ENCODE assay signal across 9 mouse cellular contexts in the genomic region with DNA sequence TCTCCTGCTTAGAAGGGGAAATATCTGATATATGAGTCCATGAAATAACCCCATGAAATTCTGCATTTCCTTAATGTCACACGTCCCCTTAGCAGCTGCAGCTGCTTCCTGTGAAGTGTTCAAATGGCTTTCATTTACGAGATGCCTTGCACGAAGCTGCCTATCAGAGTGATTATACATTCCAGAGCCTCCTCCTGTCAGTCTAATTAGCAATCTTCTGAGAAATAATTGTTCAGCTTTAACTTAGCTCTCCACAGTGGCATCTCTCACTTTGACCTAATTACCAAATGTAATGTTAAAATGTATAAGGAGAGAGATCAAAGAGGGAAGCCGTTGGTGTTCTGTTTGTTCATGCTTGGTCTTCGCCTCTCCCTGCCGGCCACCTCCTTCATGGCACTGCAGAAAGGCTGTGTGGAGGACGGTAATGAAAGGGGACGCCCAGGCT.
DNase-seq lines count a peak whose midpoint lies in the region; ATAC-seq and TF ChIP-seq lines count a peak whose summit lies in the region.
"Had no signal": no experiment of that assay in that cellular context is flagged by ENCODE, and none has a peak within 500 bp of the region (broad histone marks: within the 10 kb centered on the region; RNA-seq: fewer than 3 reads in every experiment).

No protein-coding gene starts in this region.

- peak; percentile 48 for DNase-seq in CD4-positive, CD25-positive, alpha-beta regulatory T cell, adult 2 months (ENCODE audit: low read depth, low spot score)
- no peak for DNase-seq in midbrain, embryonic 11.5 days (ENCODE audit: low spot score, missing footprints)
- no peak for DNase-seq in liver, postnatal 0 days
- DNase-seq in right cerebral cortex, postnatal 36 days (ENCODE audit: low spot score in 2 of 2): no peak
- DNase-seq in spleen, postnatal 36 days (ENCODE audit: low spot score in 2 of 2): no peak
- no peak for DNase-seq in left cerebral cortex, postnatal 25 days (ENCODE audit: low spot score in 2 of 2)

- peaks cover 15% of the 10 kb centered on the region for H3K4me1 ChIP-seq in midbrain, embryonic 11.5 days (ENCODE audit: control insufficient read depth, insufficient read depth, low read length)
- H3K4me1 ChIP-seq in liver, postnatal 0 days (ENCODE audit: insufficient read depth): peaks cover 18% of the 10 kb centered on the region

- TF ChIP-seq EP300 in liver, postnatal 0 days (IDR thresholded peaks at IDR 0.05; ENCODE audit: low read depth): no peak

- intact Hi-C loops in left cerebral cortex, postnatal 25 days (cut with DNase I): no loop called here

- 0 out of 2 replicates have a peak, but pooled peaks have one; percentile 40 for ATAC-seq in common myeloid progenitor, adult 5-6 weeks (replicated peaks; ENCODE audit: low read depth, poor library complexity, severe bottlenecking)
- peak; percentile 51 to 55 for ATAC-seq in hematopoietic stem cell, adult 5-6 weeks (replicated peaks in 1 of 2; ENCODE audit: insufficient read depth in 1 of 2, low FRiP score in 2 of 2, low TSS enrichment in 1 of 2, low read depth in 1 of 2, poor library complexity in 2 of 2, severe bottlenecking in 2 of 2)
- ATAC-seq in midbrain, embryonic 11.5 days (ENCODE audit: low FRiP score): no peak
- no peak for ATAC-seq in liver, postnatal 0 days
- ATAC-seq: Patski had no signal

- peaks cover 2% of the 10 kb centered on the region; the same call in 1 of the 2 replicates for H3K36me3 ChIP-seq in midbrain, embryonic 11.5 days (ENCODE audit: control insufficient read depth, insufficient read depth, low read length)
- H3K36me3 ChIP-seq in liver, postnatal 0 days (replicated peaks; ENCODE audit: insufficient read depth, low read length): no peaks in the 10 kb centered on the region; the same call in 1 of the 2 replicates

- H3K27me3 ChIP-seq in midbrain, embryonic 11.5 days (ENCODE audit: control insufficient read depth, insufficient read depth, low read length): no peaks in the 10 kb centered on the region
- H3K27me3 ChIP-seq in liver, postnatal 0 days (ENCODE audit: insufficient read depth, low read length): no peaks in the 10 kb centered on the region
- H3K27me3 ChIP-seq: Patski had no signal

- H3K9me3 ChIP-seq in midbrain, embryonic 11.5 days (ENCODE audit: control insufficient read depth, low read length): peaks cover 3% of the 10 kb centered on the region; the same call in 1 of the 2 replicates
- no peaks in the 10 kb centered on the region for H3K9me3 ChIP-seq in liver, postnatal 0 days (ENCODE audit: low read length)

- H3K4me3 ChIP-seq in midbrain, embryonic 11.5 days (ENCODE audit: low read depth, low read length): no peak overlapping the region
- no peak overlapping the region for H3K4me3 ChIP-seq in liver, postnatal 0 days (ENCODE audit: low read depth, low read length)

- no peak for TF ChIP-seq CTCF in liver, postnatal 0 days (IDR thresholded peaks at IDR 0.05; ENCODE audit: low read depth)

- peak overlapping the region; percentile 35 for H3K27ac ChIP-seq in midbrain, embryonic 11.5 days (ENCODE audit: low read depth, low read length)
- H3K27ac ChIP-seq in liver, postnatal 0 days (ENCODE audit: low read depth): no peak overlapping the region

- H3K9ac ChIP-seq in midbrain, embryonic 11.5 days (ENCODE audit: low read length): no peak overlapping the region
- no peak overlapping the region for H3K9ac ChIP-seq in liver, postnatal 0 days (replicated peaks)

- no peak overlapping the region for H3K4me2 ChIP-seq in midbrain, embryonic 11.5 days
- H3K4me2 ChIP-seq in liver, postnatal 0 days (ENCODE audit: low read depth, low read length): no peak overlapping the region

- WGBS in midbrain, embryonic 11.5 days: 25% methylated on average over 8 of the region's 8 CpGs
- WGBS in liver, postnatal 0 days (ENCODE audit: insufficient replicate concordance): 48% methylated on average over 8 of the region's 8 CpGs

Comparison
In these comparisons a context has a peak if more than half of its experiments do, and no peak if none do; other contexts are left out.
1. ATAC-seq: peak in common myeloid progenitor, adult 5-6 weeks (single experiment) and hematopoietic stem cell, adult 5-6 weeks (2 of 2); none in midbrain, embryonic 11.5 days (single experiment) and liver, postnatal 0 days (single experiment).